In genomic region chr12:35459662-35460061, GRCm38 (mm10) we compare ENCODE assay signal across 19 mouse cellular contexts.
DNase-seq lines count a peak whose midpoint lies in the region; ATAC-seq and TF ChIP-seq lines count a peak whose summit lies in the region.
"Had no signal": no experiment of that assay in that cellular context is flagged by ENCODE, and none has a peak within 500 bp of the region (broad histone marks: within the 10 kb centered on the region; RNA-seq: fewer than 3 reads in every experiment).

No protein-coding gene starts in this region.

- WGBS in lung, postnatal 0 days: 38% methylated on average over 3 of the region's 3 CpGs
- 49% methylated on average over 3 of the region's 3 CpGs for WGBS in lung, adult 2 months

- H3K4me2 ChIP-seq in lung, postnatal 0 days (replicated peaks; ENCODE audit: low read depth, low read length): no peak overlapping the region
- H3K4me2 ChIP-seq: embryonic facial prominence, embryonic 13.5 days; forebrain, embryonic 13.5 days; heart, embryonic 11.5 days; hindbrain, embryonic 12.5 days; midbrain, embryonic 13.5 days had no signal

- peak; percentile 21 for DNase-seq in heart, adult 8-10 months (ENCODE audit: low spot score)
- no peak for DNase-seq in heart, postnatal 36 days
- peak; percentile 2 to 25 for DNase-seq in kidney, postnatal 36 days
- no peak for DNase-seq in kidney, postnatal 10 days
- peak; percentile 64 for DNase-seq in lung, postnatal 0 days (ENCODE audit: low spot score)
- DNase-seq in lung, adult 2 months: no peak
- no peak for DNase-seq in right cerebral cortex, postnatal 36 days (ENCODE audit: low spot score in 2 of 2)
- DNase-seq: cerebellum, adult 2 months; cerebellum, postnatal 25 days; heart, postnatal 14 days; lung, postnatal 36 days had no signal

- H3K27ac ChIP-seq in lung, postnatal 0 days (ENCODE audit: low read length): no peak overlapping the region
- H3K27ac ChIP-seq: embryonic facial prominence, embryonic 13.5 days; forebrain, embryonic 13.5 days; hindbrain, embryonic 12.5 days; left cerebral cortex, adult 2 months; midbrain, embryonic 13.5 days had no signal

- no peak overlapping the region for H3K9ac ChIP-seq in lung, postnatal 0 days (replicated peaks; ENCODE audit: low read depth)
- H3K9ac ChIP-seq: embryonic facial prominence, embryonic 13.5 days; forebrain, embryonic 13.5 days; hindbrain, embryonic 12.5 days; midbrain, embryonic 13.5 days had no signal

- no peak overlapping the region for H3K4me3 ChIP-seq in lung, postnatal 0 days (ENCODE audit: low read depth, low read length)
- no peak overlapping the region for H3K4me3 ChIP-seq in lung, adult 2 months (replicated peaks; ENCODE audit: extremely low read depth, low read depth, low read length)
- H3K4me3 ChIP-seq: embryonic facial prominence, embryonic 13.5 days; forebrain, embryonic 13.5 days; hindbrain, embryonic 12.5 days; left cerebral cortex, adult 2 months; megakaryocyte, embryonic 14.5 days; midbrain, embryonic 13.5 days had no signal

- H3K27me3 ChIP-seq in lung, postnatal 0 days (replicated peaks; ENCODE audit: insufficient read depth, low read length): no peaks in the 10 kb centered on the region
- H3K27me3 ChIP-seq: embryonic facial prominence, embryonic 13.5 days; forebrain, embryonic 13.5 days; hindbrain, embryonic 12.5 days; megakaryocyte, embryonic 14.5 days; midbrain, embryonic 13.5 days had no signal

- TF ChIP-seq CTCF in lung, postnatal 0 days (IDR thresholded peaks at IDR 0.05): no peak
- TF ChIP-seq CTCF in lung, adult 2 months (IDR thresholded peaks at IDR 0.05; ENCODE audit: insufficient read depth, low read length): no peak

- no peaks in the 10 kb centered on the region for H3K36me3 ChIP-seq in lung, postnatal 0 days (ENCODE audit: insufficient read depth, low read length)
- H3K36me3 ChIP-seq: embryonic facial prominence, embryonic 13.5 days; hindbrain, embryonic 12.5 days; midbrain, embryonic 13.5 days had no signal

- TF ChIP-seq POLR2A in lung, adult 2 months (IDR thresholded peaks at IDR 0.05; ENCODE audit: borderline replicate concordance, extremely low read depth, low read depth, low read length): no peak

- ATAC-seq in lung, postnatal 0 days: peak; percentile 64
- ATAC-seq: forebrain, embryonic 13.5 days; intestine, postnatal 0 days; midbrain, embryonic 13.5 days had no signal

- intact Hi-C loops in heart, postnatal 36 days (cut with DNase I): loop anchor here (5.0 to 10.0 kb wide), 4 partner anchors 73 to 575 kb away; no protein-coding TSS in a partner anchor

- peak; percentile 84 for TF ChIP-seq EP300 in lung, postnatal 0 days (IDR thresholded peaks at IDR 0.05)

- H3K9me3 ChIP-seq in lung, postnatal 0 days (ENCODE audit: low read length): no peaks in the 10 kb centered on the region
- H3K9me3 ChIP-seq: embryonic facial prominence, embryonic 13.5 days; forebrain, embryonic 13.5 days; hindbrain, embryonic 12.5 days; megakaryocyte, embryonic 14.5 days; midbrain, embryonic 13.5 days had no signal

- H3K4me1 ChIP-seq in lung, postnatal 0 days (ENCODE audit: insufficient read depth, low read depth, low read length): no peaks in the 10 kb centered on the region
- H3K4me1 ChIP-seq in lung, adult 2 months (ENCODE audit: control insufficient read depth, insufficient read depth, low read length): no peaks in the 10 kb centered on the region
- H3K4me1 ChIP-seq: embryonic facial prominence, embryonic 13.5 days; forebrain, embryonic 13.5 days; hindbrain, embryonic 12.5 days; midbrain, embryonic 13.5 days had no signal

Comparison
In these comparisons a context has a peak if more than half of its experiments do, and no peak if none do; other contexts are left out.
1. DNase-seq: peak in heart, adult 8-10 months (single experiment), kidney, postnatal 36 days (2 of 2) and lung, postnatal 0 days (single experiment); none in heart, postnatal 36 days (0 of 2), kidney, postnatal 10 days (single experiment), lung, adult 2 months (single experiment) and right cerebral cortex, postnatal 36 days (0 of 2).